Mouse (Mus musculus) ES-E14 (cell line): ENCODE data around the gene Lmntd1.

Experiments used
- CHD2 ChIP-seq: IDR thresholded peaks from 2 replicates; pipeline ENCODE4 v1.6.1; 2014; ENCODE audit warnings: mild to moderate bottlenecking, low read depth, low read length, inconsistent platforms
- ZC3H11A ChIP-seq: IDR thresholded peaks from 2 replicates; pipeline ENCODE4 v1.6.1; 2012; ENCODE audit warnings: low read depth, mild to moderate bottlenecking, inconsistent platforms, low read length, borderline replicate concordance

- TF ChIP-seq CHD2 (no peak), ZC3H11A (no peak)
Measured at GRCm38 (mm10) chr6:145396534-145396933, 217.6 kb downstream of the Lmntd1 start.
